Mouse (Mus musculus) ES-Bruce4 (cell line): ENCODE measurements around the gene Tcirg1.

Source experiments
- CTCF ChIP-seq: IDR thresholded peaks from one replicate; pipeline ENCODE4 v1.8.1; 2011; ENCODE audit warnings: low read depth, low read length
- POLR2A ChIP-seq: IDR thresholded peaks from one replicate; pipeline ENCODE4 v1.8.1; 2011; ENCODE audit warnings: low read length; ENCODE audit not compliant: insufficient read depth

DNA sequence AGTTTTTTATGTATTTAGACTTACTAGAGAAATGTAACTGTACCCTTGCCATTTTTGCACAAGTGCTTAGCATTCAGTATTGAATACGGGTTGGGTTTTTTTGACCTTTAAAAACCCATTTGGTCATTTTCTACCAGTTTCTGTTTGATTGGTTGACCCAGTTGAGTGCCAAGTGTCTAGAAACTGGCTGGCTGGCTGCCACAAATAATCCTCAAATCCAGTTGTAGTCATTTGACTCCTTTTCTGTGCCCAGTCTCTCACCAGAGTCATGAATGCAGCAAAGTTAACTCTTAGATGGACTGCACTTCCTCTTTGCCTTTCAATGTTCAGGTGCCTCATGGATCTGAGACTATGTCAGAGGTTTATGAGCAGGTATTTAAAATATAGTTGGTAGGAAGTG, 53.0 kb downstream of the Tcirg1 start:
- no peak for TF ChIP-seq CTCF
- TF ChIP-seq POLR2A, result no peak
